Mouse (Mus musculus) bone marrow, adult 2 months (tissue): ENCODE results near the gene Fam20b. TPM values are rescaled to one million over a fixed set of nuclear protein-coding genes. Genes with fewer than 3 reads are reported as not detected.
A peak's percentile ranks its signal among the peaks of the same experiment; 100 is the strongest.

Experiments
- H3K27ac ChIP-seq: fragments of 200-500 bp; 2 replicates; pipeline ENCODE4 v1.5.1; 2012; ENCODE audit warnings: low read depth, mild to moderate bottlenecking, control low read depth, inconsistent platforms, low read length; ENCODE audit not compliant: control insufficient read depth, poor library complexity, insufficient read depth
- H3K4me1 ChIP-seq: fragments of 200-500 bp; 2 replicates; pipeline ENCODE4 v1.6.1; 2011; ENCODE audit warnings: low read length; ENCODE audit not compliant: control insufficient read depth, insufficient read depth
- H3K4me3 ChIP-seq: fragments of 200-500 bp; replicated peaks from 2 replicates; pipeline ENCODE3; 2011; ENCODE audit warnings: mild to moderate bottlenecking, low read depth, low read length, control low read depth; ENCODE audit not compliant: control insufficient read depth
- CTCF ChIP-seq: fragments of 200-500 bp; IDR thresholded peaks from 2 replicates; pipeline ENCODE4 v1.5.1; 2011; ENCODE audit warnings: low read length, control low read depth; ENCODE audit not compliant: control insufficient read depth, insufficient read depth
- POLR2A ChIP-seq: fragments of 200-500 bp; IDR thresholded peaks from 2 replicates; pipeline ENCODE4 v1.6.1; 2011; ENCODE audit warnings: low read depth, mild to moderate bottlenecking, control low read depth, low read length, borderline replicate concordance; ENCODE audit not compliant: control insufficient read depth
- WGBS: fragments of 180-500 bp; shearing (Covaris S2); methylation state at CpG from one replicate; pipeline ENCODE4 v1.1.7; 2018; 5-methylcytosine and 5-hydroxymethylcytosine counted together
- polyA plus RNA-seq: library from polyadenylated mRNA; stranded (reverse); fragments of >200 nt; gene quantifications from 2 replicates; pipeline ENCODE4 v1.2.4, GENCODE M21; 2011; ENCODE audit warnings: low replicate concordance; ENCODE audit not compliant: missing spikeins, insufficient read depth, insufficient read length

Fam20b gene
- polyA plus RNA-seq, 1 experiment = 9.4 TPM

GRCm38 (mm10) chr1:156644061-156644460 lies 74.8 kb downstream of the Fam20b start:
- Histone ChIP-seq H3K27ac (no peak overlapping the region), H3K4me3 (no peak overlapping the region), H3K4me1 (no peaks in the 10 kb centered on the region)
- WGBS = 90% methylated on average over 10 of the region's 10 CpGs
- TF ChIP-seq CTCF (no peak), POLR2A (no peak)

GRCm38 (mm10) chr1:156642813-156643212 lies 76.1 kb downstream of the Fam20b start:
- Histone ChIP-seq H3K4me3 (no peak overlapping the region), H3K4me1 (no peaks in the 10 kb centered on the region; the same call in 1 of the 2 replicates), H3K27ac (no peak overlapping the region)
- no peak for TF ChIP-seq POLR2A
- TF ChIP-seq CTCF = no peak
- 66% methylated on average over 12 of the region's 12 CpGs for WGBS

GRCm38 (mm10) chr1:156641808-156642207 lies 77.1 kb downstream of the Fam20b start:
- TF ChIP-seq POLR2A (no peak), CTCF (no peak)
- Histone ChIP-seq H3K4me1 (no peaks in the 10 kb centered on the region; the same call in 1 of the 2 replicates), H3K4me3 (no peak overlapping the region), H3K27ac (no peak overlapping the region)
- WGBS = 69% methylated on average over 10 of the region's 10 CpGs

GRCm38 (mm10) chr1:156640577-156640976 lies 78.3 kb downstream of the Fam20b start:
- TF ChIP-seq CTCF (no peak), POLR2A (no peak)
- Histone ChIP-seq H3K4me3 (no peak overlapping the region), H3K4me1 (no peaks in the 10 kb centered on the region; the same call in 1 of the 2 replicates), H3K27ac (no peak overlapping the region)
- WGBS = 60% methylated on average over 4 of the region's 4 CpGs

GRCm38 (mm10) chr1:156639455-156639854 lies 79.4 kb downstream of the Fam20b start:
- Histone ChIP-seq H3K4me3 (no peak overlapping the region), H3K27ac (no peak overlapping the region), H3K4me1 (no peaks in the 10 kb centered on the region; the same call in 1 of the 2 replicates)
- no peak for TF ChIP-seq CTCF
- TF ChIP-seq POLR2A = no peak
- 88% methylated on average over 5 of the region's 5 CpGs for WGBS

- no peak overlapping the region for H3K27ac ChIP-seq
- no peaks in the 10 kb centered on the region; the same call in 1 of the 2 replicates for H3K4me1 ChIP-seq
- H3K4me3 ChIP-seq = no peak overlapping the region
- no peak for TF ChIP-seq CTCF
- no peak for TF ChIP-seq POLR2A
- 81% methylated on average over 2 of the region's 2 CpGs for WGBS
These were observed 83.7 kb downstream of the Fam20b start for GRCm38 (mm10) chr1:156635148-156635547.

- Histone ChIP-seq H3K4me3 (no peak overlapping the region), H3K27ac (no peak overlapping the region), H3K4me1 (no peaks in the 10 kb centered on the region; the same call in 1 of the 2 replicates)
- WGBS = 73% methylated on average over 10 of the region's 10 CpGs
- no peak for TF ChIP-seq CTCF
- no peak for TF ChIP-seq POLR2A
These were observed 85.8 kb downstream of the Fam20b start for GRCm38 (mm10) chr1:156633095-156633494.

- TF ChIP-seq CTCF = peak; percentile 53
- TF ChIP-seq POLR2A = no peak
- Histone ChIP-seq H3K4me1 (no peaks in the 10 kb centered on the region), H3K4me3 (no peak overlapping the region), H3K27ac (no peak overlapping the region)
These were observed 87.9 kb downstream of the Fam20b start for GRCm38 (mm10) chr1:156630965-156631364.

- H3K4me3 ChIP-seq = no peak overlapping the region
- TF ChIP-seq POLR2A = no peak
- H3K27ac ChIP-seq = no peak overlapping the region
- H3K4me1 ChIP-seq = no peaks in the 10 kb centered on the region
- 90% methylated on average over 8 of the region's 8 CpGs for WGBS
These were observed 88.9 kb downstream of the Fam20b start for GRCm38 (mm10) chr1:156629984-156630383.

Other genes with a start within 250 kb of the Fam20b start
- gene Soat1, start 244.8 kb downstream of the Fam20b start, polyA plus RNA-seq = 4.2 and 14.6 TPM in 2 replicates
- gene Gm10031, start 195.1 kb downstream of the Fam20b start, polyA plus RNA-seq = 1.2 and 2.5 TPM in 2 replicates
- gene Abl2, start 160.3 kb downstream of the Fam20b start, polyA plus RNA-seq = 2.5 and 8.7 TPM in 2 replicates
- gene Tor3a, start 44.7 kb downstream of the Fam20b start, polyA plus RNA-seq = 9.1 and 19.2 TPM in 2 replicates
- gene Angptl1, start 119.5 kb upstream of the Fam20b start, polyA plus RNA-seq = 1.1 and 1.2 TPM in 2 replicates
- 9.7 and 17.5 TPM in 2 replicates for gene Ralgps2, start 220.5 kb upstream of the Fam20b start, polyA plus RNA-seq